Mouse (Mus musculus) lung, postnatal 0 days (tissue): Measurements from ENCODE around the gene 0610009B22Rik.

Source experiments
- CTCF ChIP-seq: IDR thresholded peaks from 2 replicates; pipeline ENCODE4 v1.5.1; 2016; ENCODE audit warnings: antibody characterized with exemption, mild to moderate bottlenecking
- EP300 ChIP-seq: IDR thresholded peaks from 2 replicates; pipeline ENCODE4 v1.6.1; 2016; ENCODE audit warnings: antibody characterized with exemption, mild to moderate bottlenecking, control low read depth

DNA sequence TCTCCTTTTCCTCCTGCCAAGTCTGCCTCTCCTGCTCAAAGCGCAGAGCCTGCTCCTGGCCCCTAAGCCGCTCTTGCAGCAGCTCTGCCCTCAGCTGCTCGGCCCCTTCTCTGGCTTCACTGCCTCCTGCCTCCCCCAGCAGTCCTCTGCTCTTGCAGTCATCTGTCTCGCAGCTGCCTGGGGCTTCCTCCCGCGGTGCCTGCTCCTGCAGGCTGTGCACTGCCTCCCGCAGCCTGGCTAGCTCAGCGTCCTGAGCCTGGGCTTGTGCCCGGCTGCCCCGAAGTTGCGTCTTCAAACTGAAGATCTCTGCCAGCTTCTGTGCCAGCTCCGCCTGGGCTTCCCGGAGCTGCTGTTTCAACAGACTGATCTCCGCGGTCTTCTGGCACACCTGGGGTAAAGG is 44.9 kb downstream of the 0610009B22Rik start:
- TF ChIP-seq CTCF (no peak), EP300 (no peak)
